Mouse (Mus musculus): ENCODE measurements around the gene Atp2b1.

Atp2b1 gene

DNA sequence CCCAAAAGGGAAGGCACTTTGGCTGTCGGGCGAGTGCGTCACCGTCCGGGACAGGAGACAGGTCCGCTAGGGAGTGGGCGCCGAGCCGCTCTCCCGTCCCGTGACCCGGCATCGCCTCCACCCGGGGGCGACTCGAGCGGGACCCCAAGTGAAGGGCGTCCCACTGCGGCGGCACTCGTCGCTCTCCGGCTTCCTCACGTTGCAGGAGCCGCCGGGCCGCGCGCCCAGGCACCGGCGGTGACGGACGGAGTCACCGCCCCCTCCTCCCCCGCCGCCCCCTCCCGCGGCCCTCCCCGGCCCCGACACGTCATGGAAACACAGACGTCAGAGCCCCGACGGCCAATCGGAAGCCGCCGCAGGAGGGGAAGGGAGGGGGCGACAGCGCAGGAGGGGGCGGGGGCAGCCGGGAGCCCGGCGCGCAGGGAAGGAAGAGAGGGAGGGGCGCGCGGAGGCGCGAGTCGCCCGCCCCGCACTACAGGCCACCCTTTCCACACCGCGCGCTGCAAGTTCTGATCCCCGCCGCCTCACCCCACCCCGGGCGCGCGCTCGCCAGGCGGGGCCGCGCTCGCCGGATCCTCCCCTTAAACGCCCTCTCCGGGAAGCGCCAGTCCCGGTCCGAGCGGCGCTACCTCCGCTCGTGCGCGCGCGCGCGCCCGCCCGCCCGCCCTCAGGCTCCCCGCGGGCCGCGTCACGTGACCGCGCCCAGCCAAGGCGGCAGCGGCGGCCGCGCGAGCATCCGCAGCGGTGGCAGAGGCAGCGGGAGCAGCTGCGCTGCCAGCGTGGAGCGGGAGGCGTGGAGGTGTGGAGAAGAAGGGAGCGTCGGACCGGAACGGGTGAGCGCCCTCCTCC, at the start of gene Atp2b1:
Gene Atp2b1 (plus strand): TSS at position 446 of the 849 bp plus-strand sequence.
- POLR2A ChIA-PET, result interaction anchor here in 3 of 4 experiments (0.7 to 1.5 kb wide), 10 partner anchors 9 to 193 kb away, joined by 3 to 5 read pairs (median 3); partner anchors contain the start of genes Poc1b (in 2 of the 3) and Galnt4 (in 1 of the 3)
- CTCF ChIA-PET, result no interaction called here

DNA sequence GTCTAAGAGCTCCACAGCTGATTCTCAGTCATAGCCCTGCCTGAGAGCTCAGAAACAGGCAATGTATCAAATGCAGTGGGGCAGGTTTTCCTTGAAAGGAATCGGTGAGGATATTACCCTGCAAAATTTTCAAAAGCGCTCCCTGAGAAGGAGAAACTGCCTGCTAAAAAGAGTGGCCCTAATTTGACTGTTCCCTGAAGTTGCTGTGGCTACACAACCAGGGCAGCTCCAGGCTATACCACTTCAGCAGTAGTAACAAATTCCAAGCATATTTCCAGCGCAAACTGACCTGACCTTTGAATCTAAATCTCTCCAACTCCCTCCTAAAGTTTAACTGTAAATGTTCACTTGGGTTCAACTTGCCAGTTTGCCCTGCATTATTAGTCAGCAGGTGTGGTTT, 49.4 kb upstream of the Atp2b1 start:
- ChIA-PET CTCF (no interaction called here), POLR2A (no interaction called here)

DNA sequence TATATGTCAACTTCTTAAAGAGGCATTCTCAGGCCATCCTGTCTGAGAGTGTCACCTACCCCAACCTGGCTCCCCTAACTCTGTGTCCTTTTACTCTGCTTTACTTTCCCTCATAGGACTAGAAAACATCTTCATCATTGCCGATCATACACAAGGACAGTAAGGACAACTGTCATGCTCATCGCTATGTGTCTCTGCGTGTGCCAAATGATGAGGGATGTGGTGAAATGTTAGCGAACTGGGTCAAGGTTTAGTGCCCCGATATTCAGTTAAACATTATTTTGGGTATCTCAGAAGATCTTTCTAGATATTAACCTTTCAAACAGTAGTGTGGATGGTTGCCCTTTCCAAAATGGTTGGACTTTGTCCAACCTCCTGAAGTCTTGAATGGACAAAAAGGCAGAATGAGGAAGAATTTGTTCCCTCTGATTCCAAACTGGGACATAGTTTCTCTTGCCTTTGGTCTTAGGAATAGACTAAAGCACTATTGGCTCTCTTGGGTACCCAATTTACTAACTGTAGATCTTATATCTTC, 47.3 kb upstream of the Atp2b1 start:
- CTCF ChIA-PET, result no interaction called here
- POLR2A ChIA-PET, result no interaction called here

DNA sequence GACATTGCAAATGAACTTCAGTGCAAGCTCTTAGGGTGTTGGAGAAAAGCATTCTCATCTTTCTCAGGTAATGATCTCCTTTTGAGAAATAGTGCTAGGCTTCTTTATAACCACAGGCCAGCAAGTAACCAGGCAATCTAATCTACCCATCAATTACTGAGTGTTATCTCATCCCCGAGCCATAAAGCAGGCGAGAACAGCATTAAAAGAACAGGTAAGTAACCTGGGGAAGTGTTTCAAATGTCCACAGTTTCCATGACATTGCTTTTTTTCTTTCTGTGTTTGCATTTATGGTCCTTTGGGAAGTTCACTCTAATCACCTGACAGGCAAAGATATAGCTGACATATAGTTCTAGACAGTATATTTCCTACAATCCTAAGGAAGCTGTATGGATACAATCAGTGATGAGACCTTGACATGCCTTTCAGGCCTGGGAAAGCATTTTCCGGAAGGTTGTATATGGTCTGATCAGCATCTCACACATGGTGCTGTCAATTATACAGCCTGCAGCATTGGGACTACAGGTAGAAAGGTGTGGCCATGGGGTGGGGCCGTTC, 45.8 kb upstream of the Atp2b1 start:
- ChIA-PET POLR2A (no interaction called here), CTCF (no interaction called here)

DNA sequence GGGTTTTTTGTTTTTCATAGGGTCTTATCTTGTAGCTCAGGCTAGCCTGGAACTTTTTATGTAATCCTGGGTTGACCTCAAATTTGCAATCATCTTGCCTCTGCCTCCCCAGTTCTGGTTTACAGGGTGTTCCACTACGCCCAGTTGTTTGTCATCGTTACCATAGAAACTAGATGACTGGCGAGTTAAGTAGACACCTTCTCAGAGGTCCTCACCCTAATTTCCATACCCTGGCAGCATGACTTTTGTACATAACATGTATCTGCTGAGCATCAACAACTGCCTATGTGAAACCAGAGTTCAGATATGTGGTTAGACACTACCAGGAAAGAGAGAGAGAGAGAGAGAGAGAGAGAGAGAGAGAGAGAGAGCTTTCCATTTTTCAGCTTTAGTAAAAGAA, 36.4 kb upstream of the Atp2b1 start:
- ChIA-PET POLR2A (interaction anchor here in 1 of 4 experiments (0.7 kb wide), 1 partner anchor 325 kb away, joined by 3 read pairs; no protein-coding TSS in a partner anchor), CTCF (interaction anchor here in 2 of 4 experiments (0.6 to 0.7 kb wide), 2 partner anchors 250 to 734 kb away, joined by 3 to 4 read pairs; no protein-coding TSS in a partner anchor)

DNA sequence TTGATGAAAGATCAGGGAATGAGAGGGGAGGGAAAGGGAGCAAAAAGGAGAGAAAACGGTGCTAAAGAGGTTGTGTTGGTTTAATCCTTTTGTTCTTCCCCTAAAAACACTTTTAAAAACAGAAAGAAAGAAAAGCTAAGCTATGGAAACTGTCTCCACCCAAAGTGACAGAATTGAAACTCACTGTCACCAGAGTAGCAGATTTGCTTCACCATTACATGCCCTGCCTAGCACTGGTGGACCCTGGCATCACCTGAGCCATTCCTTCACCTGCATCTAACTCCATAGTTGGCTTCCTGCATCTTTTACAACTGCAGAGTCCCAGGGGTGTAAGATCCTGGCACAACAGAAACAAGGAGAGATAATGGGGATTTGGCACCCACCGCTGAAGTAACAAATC, 35.6 kb upstream of the Atp2b1 start:
- ChIA-PET POLR2A (no interaction called here), CTCF (no interaction called here)

DNA sequence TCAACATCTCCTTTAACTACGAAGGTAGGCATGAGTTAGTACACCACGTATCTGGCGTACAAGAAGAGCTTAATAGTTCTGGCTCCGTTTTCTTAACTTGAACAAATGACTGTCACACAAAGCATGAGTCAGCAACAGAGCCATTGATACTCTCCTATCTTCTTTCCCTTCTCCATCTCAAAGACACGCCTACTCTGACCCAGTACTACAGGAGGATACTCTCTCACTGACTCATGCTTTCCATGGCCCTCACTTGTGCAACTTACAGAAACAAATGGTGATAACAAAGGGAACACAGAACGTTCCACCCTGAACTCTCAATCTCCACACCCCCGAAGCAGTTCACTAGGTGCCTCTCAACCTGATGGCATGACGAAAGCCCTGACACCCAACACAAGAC, 34.1 kb upstream of the Atp2b1 start:
- POLR2A ChIA-PET, result no interaction called here
- CTCF ChIA-PET, result no interaction called here

DNA sequence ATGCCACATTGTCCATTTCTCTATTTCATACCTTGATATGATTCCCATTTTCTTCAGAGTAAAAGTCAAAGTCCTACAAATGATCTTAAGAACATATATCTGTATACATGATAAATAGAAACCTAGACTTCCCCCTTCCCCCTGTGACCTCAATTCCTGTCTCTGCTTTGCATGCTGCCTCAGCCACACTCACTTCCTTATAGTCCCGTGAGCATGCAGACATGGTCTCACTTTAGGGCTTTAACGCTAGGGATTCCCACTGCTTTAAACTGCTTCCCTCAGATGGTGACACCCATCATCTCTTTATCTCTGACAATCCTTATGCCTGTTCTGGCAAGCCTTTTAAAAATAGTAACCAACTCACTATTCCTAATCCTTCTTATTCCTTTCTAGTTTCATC, 33.5 kb upstream of the Atp2b1 start:
- ChIA-PET POLR2A (no interaction called here), CTCF (no interaction called here)

DNA sequence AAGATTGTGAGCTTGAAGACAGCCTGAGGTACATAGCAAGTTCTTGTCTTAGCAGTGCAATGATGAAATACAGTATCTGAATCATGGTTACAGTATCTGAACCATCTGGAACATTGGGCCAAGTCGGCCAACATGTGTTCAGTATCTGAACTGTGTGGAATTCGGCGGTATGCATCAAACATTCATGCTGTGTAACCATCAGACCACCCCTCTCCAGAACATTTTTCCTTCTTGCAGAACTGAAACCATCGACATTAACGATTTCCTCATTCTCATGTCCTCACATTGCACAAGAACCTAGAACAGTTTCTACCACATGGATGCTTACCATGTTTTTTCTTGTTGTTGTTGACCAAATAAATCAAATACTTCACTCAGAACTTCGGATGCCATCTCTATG, 32.7 kb upstream of the Atp2b1 start:
- ChIA-PET POLR2A (no interaction called here), CTCF (no interaction called here)

DNA sequence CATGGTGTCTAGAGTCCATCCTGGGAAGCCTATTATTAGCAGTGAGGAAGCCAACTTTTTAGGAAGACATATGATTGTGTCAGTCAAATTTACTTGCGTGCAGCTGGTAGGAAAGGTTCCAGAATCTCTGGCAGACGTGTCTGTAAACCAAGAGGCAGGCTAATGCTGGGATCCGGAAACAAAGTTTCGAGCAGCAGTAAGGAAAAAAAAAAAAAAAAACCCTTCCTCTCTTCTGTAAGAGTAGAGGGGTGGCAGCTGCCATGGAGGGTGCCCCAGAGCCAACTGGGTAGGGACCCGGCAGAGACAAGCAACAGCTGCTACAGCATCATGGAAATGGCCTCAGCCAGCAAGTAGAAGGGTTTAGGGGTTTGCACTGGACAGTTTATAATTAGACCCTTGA, 31.6 kb upstream of the Atp2b1 start:
- POLR2A ChIA-PET, result interaction anchor here in 1 of 4 experiments (0.6 kb wide), 1 partner anchor 24 kb away, joined by 4 read pairs; no protein-coding TSS in a partner anchor
- CTCF ChIA-PET, result no interaction called here

DNA sequence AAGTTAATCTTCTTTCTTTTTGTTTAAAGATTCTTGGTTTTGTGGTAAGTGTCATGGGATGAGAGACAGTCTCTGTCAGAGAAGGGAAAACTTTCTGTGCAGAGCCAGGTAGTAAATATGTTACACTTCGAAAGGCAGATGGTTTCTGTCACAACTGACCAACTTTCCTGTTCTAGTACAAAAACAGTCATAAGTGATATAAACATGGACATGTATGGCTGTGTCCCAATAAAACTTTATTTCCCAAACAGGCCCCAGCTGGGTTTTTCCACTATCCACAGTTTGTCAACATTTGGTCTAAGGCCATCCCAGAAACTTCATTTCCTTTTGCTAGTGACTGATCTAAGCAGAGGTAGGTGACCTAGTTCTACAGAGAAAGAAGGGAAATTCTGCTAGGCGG, 29.8 kb upstream of the Atp2b1 start:
- ChIA-PET POLR2A (interaction anchor here in 1 of 4 experiments (0.6 kb wide), 1 partner anchor 936 kb away, joined by 4 read pairs; no protein-coding TSS in a partner anchor), CTCF (no interaction called here)

DNA sequence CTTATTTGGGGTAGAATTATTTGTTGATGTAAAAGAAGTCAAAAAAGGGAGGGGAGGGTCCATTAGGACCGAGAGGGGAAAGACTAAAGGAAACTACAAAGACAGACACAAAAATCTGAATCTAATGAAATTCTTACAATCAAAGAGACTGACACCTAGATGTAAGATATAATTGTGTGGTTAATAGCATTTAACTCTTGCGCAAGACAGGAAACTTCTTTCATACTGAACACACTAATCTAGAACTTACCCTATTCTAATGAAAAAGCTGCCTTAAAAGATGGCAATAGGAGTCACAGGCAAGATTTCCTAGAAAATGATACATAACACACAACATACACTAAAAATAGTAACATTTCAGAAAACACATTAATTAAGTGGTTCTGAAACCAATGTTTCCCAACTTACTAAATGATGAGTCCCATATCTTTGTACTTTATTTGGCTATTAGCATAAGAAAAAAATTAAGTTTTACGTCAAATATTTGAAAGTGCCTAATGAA, 27.4 kb upstream of the Atp2b1 start:
- ChIA-PET POLR2A (no interaction called here), CTCF (no interaction called here)

DNA sequence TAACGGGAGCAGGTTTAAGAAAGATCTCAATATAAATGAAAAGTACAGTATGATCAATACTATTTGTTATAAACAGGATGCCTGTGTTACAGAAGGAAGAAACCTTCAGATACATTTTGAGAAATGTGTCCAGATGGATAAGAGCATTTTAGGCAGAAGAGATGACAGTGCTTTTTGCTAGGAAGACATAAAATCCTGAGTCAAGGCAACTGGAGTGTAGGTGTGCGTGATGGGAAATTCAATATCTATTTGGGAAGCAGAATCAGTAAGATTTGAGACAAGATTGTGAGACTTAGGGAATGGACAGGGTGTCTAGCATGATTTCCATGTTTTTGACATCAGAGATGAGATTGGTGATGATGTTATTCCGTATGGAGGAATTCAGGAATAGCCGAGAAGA, 22.8 kb upstream of the Atp2b1 start:
- ChIA-PET POLR2A (no interaction called here), CTCF (no interaction called here)

DNA sequence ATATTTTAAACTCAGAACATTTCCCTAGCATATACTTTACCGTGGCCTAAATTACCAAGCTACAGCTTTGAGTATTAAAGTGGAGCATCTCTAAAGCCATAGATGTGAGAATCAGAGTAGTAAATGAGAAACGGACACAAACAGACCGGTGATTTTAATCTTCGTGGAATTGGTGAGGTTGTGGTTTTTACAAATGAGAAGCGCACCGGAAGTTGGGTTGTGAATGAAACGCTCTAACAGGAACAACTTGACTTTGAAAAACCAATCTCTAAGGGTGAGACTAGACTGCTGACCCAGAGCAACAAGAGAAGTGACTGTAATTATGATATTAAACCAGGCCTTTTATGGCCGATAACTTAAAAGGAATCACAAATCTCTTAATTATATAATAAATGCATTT, 16.7 kb upstream of the Atp2b1 start:
- CTCF ChIA-PET, result no interaction called here
- POLR2A ChIA-PET, result no interaction called here

DNA sequence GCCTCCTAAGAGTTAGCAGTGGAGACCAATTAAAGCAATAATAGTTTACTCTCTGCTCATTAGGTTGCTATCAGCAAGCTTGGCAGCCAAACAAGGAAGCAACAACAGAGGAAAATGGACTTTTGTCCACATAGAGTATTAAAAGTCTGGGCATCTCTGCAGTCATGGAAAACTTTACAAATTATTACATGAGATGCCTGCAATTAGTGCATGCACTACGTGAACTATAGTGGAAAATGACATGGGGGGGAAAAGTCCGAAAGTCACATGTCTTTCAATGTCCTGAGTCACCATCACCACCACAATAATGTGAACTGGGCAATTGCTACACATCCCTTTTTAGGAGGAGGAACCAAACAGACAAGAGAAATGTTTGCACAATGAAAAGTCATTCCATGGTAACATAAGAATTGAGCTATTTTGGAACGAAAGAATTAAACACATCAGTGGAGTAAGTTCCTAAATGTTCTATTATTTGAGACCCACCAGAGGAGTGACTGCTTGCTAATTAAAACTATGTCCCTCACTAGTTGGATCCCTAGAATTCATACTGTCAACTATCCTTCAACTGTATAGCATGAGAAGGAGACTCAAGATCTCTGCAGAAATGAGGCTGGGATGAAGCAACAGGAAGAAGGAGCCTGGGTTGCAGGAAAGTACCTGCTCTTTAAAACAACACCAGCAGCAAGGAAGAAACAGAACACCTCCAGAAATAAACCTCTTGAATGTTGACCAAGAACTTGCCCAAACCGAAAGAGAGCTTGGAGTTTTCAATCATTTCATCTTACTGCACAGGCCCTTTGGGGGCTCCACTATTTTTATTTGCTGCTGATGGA, 16.1 kb upstream of the Atp2b1 start:
- CTCF ChIA-PET, result no interaction called here
- POLR2A ChIA-PET, result no interaction called here

DNA sequence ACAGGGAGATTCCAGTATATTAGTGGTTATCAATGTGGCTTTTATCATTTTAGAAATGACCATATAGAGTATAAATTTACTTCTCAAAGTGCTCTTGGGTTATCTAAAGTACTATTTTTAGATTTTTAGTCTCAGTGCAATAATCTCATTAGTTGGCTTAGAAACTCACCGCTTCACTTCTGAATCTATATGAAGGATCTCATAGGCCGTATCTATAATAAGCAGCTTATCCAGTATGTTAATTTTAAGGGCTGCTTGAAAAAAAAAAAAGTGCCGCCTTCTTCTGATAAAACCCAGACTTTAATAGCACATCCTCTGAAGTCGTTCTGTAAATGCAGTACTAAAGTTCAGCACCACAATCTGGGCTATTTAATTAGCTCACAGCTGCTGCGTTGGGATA, 12.7 kb upstream of the Atp2b1 start:
- POLR2A ChIA-PET, result no interaction called here
- CTCF ChIA-PET, result no interaction called here

DNA sequence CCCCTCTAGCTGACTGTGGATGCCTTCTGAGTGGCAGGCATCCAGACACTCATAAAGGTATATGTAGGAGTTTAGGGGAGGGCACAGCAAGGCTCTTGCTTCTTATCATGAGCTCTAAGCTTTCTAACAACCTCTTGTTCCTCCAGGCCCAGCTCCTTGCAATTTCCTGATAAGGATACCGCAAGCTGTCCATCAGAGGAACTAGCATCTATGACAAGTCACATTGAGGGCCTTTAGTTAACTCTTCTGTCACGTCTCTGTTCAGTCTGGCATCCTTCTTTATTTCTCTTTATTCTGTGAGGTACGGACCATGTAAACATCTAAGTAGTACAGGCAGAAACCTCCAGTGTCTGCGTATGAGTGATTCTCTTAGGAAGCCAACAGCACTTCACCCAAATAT, 8.2 kb upstream of the Atp2b1 start:
- ChIA-PET CTCF (no interaction called here), POLR2A (interaction anchor here in 3 of 4 experiments (0.6 to 1.7 kb wide), 3 partner anchors 8 to 155 kb away, joined by 3 to 4 read pairs (median 4); no protein-coding TSS in a partner anchor)

DNA sequence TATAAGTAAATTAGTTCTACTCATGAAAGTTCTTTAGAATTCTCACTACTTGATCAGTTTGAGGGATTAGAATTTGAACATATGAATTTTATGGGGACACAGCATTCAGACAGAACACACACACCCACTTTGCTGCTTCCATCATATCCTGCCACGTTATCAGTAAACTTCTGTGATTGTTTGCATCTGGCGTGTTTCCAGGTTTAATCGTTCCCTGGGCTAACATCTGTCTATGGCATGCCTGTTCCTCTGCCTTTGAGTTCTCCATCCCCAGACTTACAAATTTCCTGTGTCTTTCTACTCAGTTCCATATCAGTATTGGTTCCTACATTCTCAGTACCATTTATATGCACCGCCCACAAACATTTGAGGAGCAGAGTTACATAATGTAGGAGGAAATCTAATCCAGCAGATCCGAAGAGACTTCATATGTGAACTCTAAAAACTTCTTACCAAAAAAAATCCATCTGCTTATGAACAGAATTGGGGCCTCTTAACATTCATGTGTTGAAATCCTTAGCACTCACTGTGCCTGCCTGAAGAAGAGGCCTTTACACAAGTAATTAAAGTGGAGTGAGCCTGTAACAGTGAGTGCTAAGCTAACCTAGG, 7.2 kb upstream of the Atp2b1 start:
- ChIA-PET POLR2A (no interaction called here), CTCF (no interaction called here)

DNA sequence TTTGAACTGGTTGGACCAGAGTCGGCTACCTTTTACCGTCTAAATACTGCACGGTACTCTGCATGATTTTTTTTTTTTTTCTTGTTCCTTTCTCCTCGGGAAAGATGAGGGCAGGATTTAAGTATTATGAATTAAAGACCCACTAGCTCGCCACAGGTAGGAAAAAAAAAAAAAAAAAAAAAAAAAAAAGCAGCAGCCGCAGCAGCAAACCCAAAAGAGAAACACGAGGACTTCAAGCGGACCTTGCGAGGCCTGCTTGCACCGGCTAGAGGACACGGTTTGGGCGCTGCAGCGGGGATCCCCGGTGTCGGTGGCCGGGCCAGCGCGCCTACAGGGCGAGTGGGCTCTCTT, 621 bp upstream of the Atp2b1 start:
- POLR2A ChIA-PET, result interaction anchor here in 2 of 4 experiments (0.6 to 1.1 kb wide), 4 partner anchors 8 to 68 kb away, joined by 3 to 4 read pairs (median 4); no protein-coding TSS in a partner anchor
- CTCF ChIA-PET, result interaction anchor here in 2 of 4 experiments (0.6 kb wide), 2 partner anchors 121 to 195 kb away, joined by 3 to 5 read pairs; no protein-coding TSS in a partner anchor
